Mouse (Mus musculus): ENCODE data around the gene Syn3. TPM values are rescaled to one million over a fixed set of nuclear protein-coding genes. Genes with fewer than 3 reads are reported as not detected.
A peak's percentile ranks its signal among the peaks of the same experiment; 100 is the strongest.

The Syn3 gene
- polyA plus RNA-seq, 1 experiment from 2014 or later: 4.4 TPM

GRCm38 (mm10) chr10:86371561-86371960 is 127.1 kb downstream of the Syn3 start:
- DNase-seq (ENCODE audit: low spot score, missing footprints) (peak; percentile 56), ATAC-seq (ENCODE audit: low FRiP score) (no peak)
- Histone ChIP-seq H3K4me2 (no peak overlapping the region), H3K27me3 (ENCODE audit: control insufficient read depth, insufficient read depth, low read length) (no peaks in the 10 kb centered on the region), H3K27ac (ENCODE audit: low read depth, low read length) (no peak overlapping the region), H3K4me3 (ENCODE audit: low read depth, low read length) (no peak overlapping the region), H3K9ac (ENCODE audit: low read length) (no peak overlapping the region), H3K4me1 (ENCODE audit: control insufficient read depth, insufficient read depth, low read length) (no peaks in the 10 kb centered on the region), H3K9me3 (ENCODE audit: control insufficient read depth, low read length) (no peaks in the 10 kb centered on the region), H3K36me3 (ENCODE audit: control insufficient read depth, insufficient read depth, low read length) (no peaks in the 10 kb centered on the region)

GRCm38 (mm10) chr10:86369346-86369745 is 129.3 kb downstream of the Syn3 start:
- Histone ChIP-seq H3K4me2 (no peak overlapping the region), H3K27ac (ENCODE audit: low read depth, low read length) (no peak overlapping the region), H3K4me1 (ENCODE audit: control insufficient read depth, insufficient read depth, low read length) (no peaks in the 10 kb centered on the region), H3K4me3 (ENCODE audit: low read depth, low read length) (no peak overlapping the region), H3K9me3 (ENCODE audit: control insufficient read depth, low read length) (no peaks in the 10 kb centered on the region), H3K36me3 (ENCODE audit: control insufficient read depth, insufficient read depth, low read length) (no peaks in the 10 kb centered on the region), H3K27me3 (ENCODE audit: control insufficient read depth, insufficient read depth, low read length) (no peaks in the 10 kb centered on the region), H3K9ac (ENCODE audit: low read length) (no peak overlapping the region)
- DNase-seq (ENCODE audit: low spot score, missing footprints): peak; percentile 19
- ATAC-seq (ENCODE audit: low FRiP score): no peak
- WGBS: 86% methylated on average over 4 of the region's 4 CpGs

GRCm38 (mm10) chr10:86368811-86369210 is 129.9 kb downstream of the Syn3 start:
- no peak for ATAC-seq (ENCODE audit: low FRiP score)
- H3K4me3 ChIP-seq (ENCODE audit: low read depth, low read length): no peak overlapping the region
- no peak overlapping the region for H3K4me2 ChIP-seq
- H3K36me3 ChIP-seq (ENCODE audit: control insufficient read depth, insufficient read depth, low read length): no peaks in the 10 kb centered on the region
- H3K27ac ChIP-seq (ENCODE audit: low read depth, low read length): no peak overlapping the region
- H3K9ac ChIP-seq (ENCODE audit: low read length): no peak overlapping the region
- H3K27me3 ChIP-seq (ENCODE audit: control insufficient read depth, insufficient read depth, low read length): no peaks in the 10 kb centered on the region
- no peaks in the 10 kb centered on the region for H3K4me1 ChIP-seq (ENCODE audit: control insufficient read depth, insufficient read depth, low read length)
- WGBS: 93% methylated on average over 12 of the region's 12 CpGs
- H3K9me3 ChIP-seq (ENCODE audit: control insufficient read depth, low read length): no peaks in the 10 kb centered on the region
- DNase-seq (ENCODE audit: low spot score, missing footprints): peak; percentile 28

GRCm38 (mm10) chr10:86367346-86367745 is 131.3 kb downstream of the Syn3 start:
- no peaks in the 10 kb centered on the region for H3K36me3 ChIP-seq (ENCODE audit: control insufficient read depth, insufficient read depth, low read length)
- 84% methylated on average over 4 of the region's 4 CpGs for WGBS
- H3K4me3 ChIP-seq (ENCODE audit: low read depth, low read length): no peak overlapping the region
- H3K27ac ChIP-seq (ENCODE audit: low read depth, low read length): no peak overlapping the region
- no peaks in the 10 kb centered on the region for H3K4me1 ChIP-seq (ENCODE audit: control insufficient read depth, insufficient read depth, low read length)
- H3K9me3 ChIP-seq (ENCODE audit: control insufficient read depth, low read length): no peaks in the 10 kb centered on the region
- H3K9ac ChIP-seq (ENCODE audit: low read length): no peak overlapping the region
- no peaks in the 10 kb centered on the region for H3K27me3 ChIP-seq (ENCODE audit: control insufficient read depth, insufficient read depth, low read length)
- peak; percentile 19 for DNase-seq (ENCODE audit: low spot score, missing footprints)
- no peak overlapping the region for H3K4me2 ChIP-seq
- ATAC-seq (ENCODE audit: low FRiP score): no peak

GRCm38 (mm10) chr10:86365632-86366092 is 133.0 kb downstream of the Syn3 start:
- Histone ChIP-seq H3K36me3 (ENCODE audit: control insufficient read depth, insufficient read depth, low read length) (no peaks in the 10 kb centered on the region), H3K9ac (ENCODE audit: low read length) (no peak overlapping the region), H3K4me1 (ENCODE audit: control insufficient read depth, insufficient read depth, low read length) (no peaks in the 10 kb centered on the region), H3K4me2 (no peak overlapping the region), H3K27ac (ENCODE audit: low read depth, low read length) (no peak overlapping the region), H3K27me3 (ENCODE audit: control insufficient read depth, insufficient read depth, low read length) (no peaks in the 10 kb centered on the region), H3K9me3 (ENCODE audit: control insufficient read depth, low read length) (no peaks in the 10 kb centered on the region), H3K4me3 (ENCODE audit: low read depth, low read length) (no peak overlapping the region)
- peak; percentile 57 for DNase-seq (ENCODE audit: low spot score, missing footprints)
- no peak for ATAC-seq (ENCODE audit: low FRiP score)
- 75% methylated on average over 5 of the region's 5 CpGs for WGBS

- whole genome bisulfite sequencing: 81% methylated on average over 8 of the region's 8 CpGs
- Histone ChIP-seq H3K4me3 (ENCODE audit: low read depth, low read length) (no peak overlapping the region), H3K27ac (ENCODE audit: low read depth, low read length) (no peak overlapping the region), H3K27me3 (ENCODE audit: control insufficient read depth, insufficient read depth, low read length) (no peaks in the 10 kb centered on the region), H3K36me3 (ENCODE audit: control insufficient read depth, insufficient read depth, low read length) (no peaks in the 10 kb centered on the region), H3K9ac (ENCODE audit: low read length) (no peak overlapping the region), H3K4me1 (ENCODE audit: control insufficient read depth, insufficient read depth, low read length) (no peaks in the 10 kb centered on the region), H3K9me3 (ENCODE audit: control insufficient read depth, low read length) (no peaks in the 10 kb centered on the region), H3K4me2 (no peak overlapping the region)
- DNase-seq (ENCODE audit: low spot score, missing footprints) (peak; percentile 28), ATAC-seq (ENCODE audit: low FRiP score) (no peak)
These were observed 134.9 kb downstream of the Syn3 start for GRCm38 (mm10) chr10:86363669-86364309.

GRCm38 (mm10) chr10:86359699-86360098 is 139.0 kb downstream of the Syn3 start:
- Histone ChIP-seq H3K36me3 (ENCODE audit: control insufficient read depth, insufficient read depth, low read length) (no peaks in the 10 kb centered on the region), H3K4me3 (ENCODE audit: low read depth, low read length) (no peak overlapping the region), H3K4me1 (ENCODE audit: control insufficient read depth, insufficient read depth, low read length) (no peaks in the 10 kb centered on the region), H3K9ac (ENCODE audit: low read length) (no peak overlapping the region), H3K27me3 (ENCODE audit: control insufficient read depth, insufficient read depth, low read length) (no peaks in the 10 kb centered on the region), H3K27ac (ENCODE audit: low read depth, low read length) (no peak overlapping the region), H3K4me2 (no peak overlapping the region), H3K9me3 (ENCODE audit: control insufficient read depth, low read length) (no peaks in the 10 kb centered on the region)
- no peak for ATAC-seq (ENCODE audit: low FRiP score)
- 79% methylated on average over 4 of the region's 4 CpGs for WGBS
- DNase-seq (ENCODE audit: low spot score, missing footprints): no peak

- DNase-seq (ENCODE audit: low spot score, missing footprints) (no peak), ATAC-seq (ENCODE audit: low FRiP score) (no peak)
- H3K9me3 ChIP-seq (ENCODE audit: control insufficient read depth, low read length): no peaks in the 10 kb centered on the region
- 50% methylated on average over 2 of the region's 2 CpGs for WGBS
- H3K4me1 ChIP-seq (ENCODE audit: control insufficient read depth, insufficient read depth, low read length): no peaks in the 10 kb centered on the region
- H3K4me3 ChIP-seq (ENCODE audit: low read depth, low read length): no peak overlapping the region
- no peak overlapping the region for H3K4me2 ChIP-seq
- H3K36me3 ChIP-seq (ENCODE audit: control insufficient read depth, insufficient read depth, low read length): no peaks in the 10 kb centered on the region
- H3K9ac ChIP-seq (ENCODE audit: low read length): no peak overlapping the region
- no peak overlapping the region for H3K27ac ChIP-seq (ENCODE audit: low read depth, low read length)
- no peaks in the 10 kb centered on the region for H3K27me3 ChIP-seq (ENCODE audit: control insufficient read depth, insufficient read depth, low read length)
These were observed 139.5 kb downstream of the Syn3 start for GRCm38 (mm10) chr10:86359208-86359607.

GRCm38 (mm10) chr10:86358307-86358975 is 140.3 kb downstream of the Syn3 start:
- Histone ChIP-seq H3K4me2 (no peak overlapping the region), H3K9ac (ENCODE audit: low read length) (no peak overlapping the region), H3K36me3 (ENCODE audit: control insufficient read depth, insufficient read depth, low read length) (no peaks in the 10 kb centered on the region), H3K9me3 (ENCODE audit: control insufficient read depth, low read length) (no peaks in the 10 kb centered on the region), H3K4me1 (ENCODE audit: control insufficient read depth, insufficient read depth, low read length) (no peaks in the 10 kb centered on the region), H3K27ac (ENCODE audit: low read depth, low read length) (no peak overlapping the region), H3K27me3 (ENCODE audit: control insufficient read depth, insufficient read depth, low read length) (no peaks in the 10 kb centered on the region), H3K4me3 (ENCODE audit: low read depth, low read length) (no peak overlapping the region)
- no peak for ATAC-seq (ENCODE audit: low FRiP score)
- DNase-seq (ENCODE audit: low spot score, missing footprints): no peak
- WGBS: 84% methylated on average over 7 of the region's 7 CpGs

All from midbrain, embryonic 11.5 days (tissue).